Mouse (Mus musculus) limb, embryonic 10.5 days (tissue): ENCODE results near the gene Zp3. TPM values are rescaled to one million over a fixed set of nuclear protein-coding genes. Genes with fewer than 3 reads are reported as not detected.

Experiments used
- DNase-seq: peaks from one replicate; pipeline ENCODE4 v3.0.0-alpha.2; 2017; ENCODE audit warnings: low spot score
- H3K27ac ChIP-seq: fragments of 300-500 bp; sonication (generic); 2 replicates; pipeline ENCODE4 v1.5.1; 2016; ENCODE audit warnings: mild to moderate bottlenecking
- H3K27me3 ChIP-seq: fragments of 300-500 bp; sonication (generic); 2 replicates; pipeline ENCODE4 v1.6.1; 2016; ENCODE audit warnings: low read depth, mild to moderate bottlenecking; ENCODE audit not compliant: poor library complexity, severe bottlenecking
- H3K36me3 ChIP-seq: fragments of 300-500 bp; sonication (generic); 2 replicates; pipeline ENCODE4 v1.6.1; 2016; ENCODE audit warnings: mild to moderate bottlenecking, moderate library complexity
- H3K4me1 ChIP-seq: fragments of 300-500 bp; sonication (generic); 2 replicates; pipeline ENCODE4 v1.6.1; 2016
- H3K4me3 ChIP-seq: fragments of 300-500 bp; sonication (generic); 2 replicates; pipeline ENCODE4 v1.5.1; 2016; ENCODE audit warnings: mild to moderate bottlenecking, moderate library complexity
- H3K9me3 ChIP-seq: fragments of 300-500 bp; sonication (generic); replicated peaks from 2 replicates; pipeline ENCODE4 v1.6.1; 2016; ENCODE audit warnings: mild to moderate bottlenecking
- WGBS: fragments of 180-500 bp; shearing (Covaris S2); methylation state at CpG from one replicate; pipeline ENCODE4 v1.1.7; 2016; 5-methylcytosine and 5-hydroxymethylcytosine counted together
- polyA plus RNA-seq: library from polyadenylated mRNA; unstranded; fragments of >200 nt; fragmentation: Nextera tagmentation; extraction: Ambion mirVana; gene quantifications from 2 replicates; pipeline ENCODE4 v1.2.1, GENCODE M21; 2016

The Zp3 gene
- not detected in 2 replicates for polyA plus RNA-seq

- no peak within 1 kb of the TSS for H3K27ac ChIP-seq
- H3K9me3 ChIP-seq: no peaks in the 10 kb centered on the region
- H3K36me3 ChIP-seq: no peaks in the 10 kb centered on the region
- no peak for DNase-seq
- H3K4me3 ChIP-seq: no peak within 1 kb of the TSS
- H3K4me1 ChIP-seq: no peaks in the 10 kb centered on the region
- 75% methylated on average over 8 of the region's 8 CpGs for WGBS
- no peaks in the 10 kb centered on the region for H3K27me3 ChIP-seq
These were observed at the start of gene Zp3 for GRCm38 (mm10) chr5:135979904-135980303. Gene Zp3, plus strand, starts transcription at chr5:135980099.

- Histone ChIP-seq H3K4me3 (no peak overlapping the region), H3K9me3 (no peaks in the 10 kb centered on the region), H3K27me3 (no peaks in the 10 kb centered on the region), H3K36me3 (peaks cover 59% of the 10 kb centered on the region), H3K4me1 (peaks cover 11% of the 10 kb centered on the region), H3K27ac (no peak overlapping the region)
- WGBS: 95% methylated on average over 9 of the region's 9 CpGs
- no peak for DNase-seq
These were observed 48.4 kb upstream of the Zp3 start for GRCm38 (mm10) chr5:135931526-135931925.

DNA sequence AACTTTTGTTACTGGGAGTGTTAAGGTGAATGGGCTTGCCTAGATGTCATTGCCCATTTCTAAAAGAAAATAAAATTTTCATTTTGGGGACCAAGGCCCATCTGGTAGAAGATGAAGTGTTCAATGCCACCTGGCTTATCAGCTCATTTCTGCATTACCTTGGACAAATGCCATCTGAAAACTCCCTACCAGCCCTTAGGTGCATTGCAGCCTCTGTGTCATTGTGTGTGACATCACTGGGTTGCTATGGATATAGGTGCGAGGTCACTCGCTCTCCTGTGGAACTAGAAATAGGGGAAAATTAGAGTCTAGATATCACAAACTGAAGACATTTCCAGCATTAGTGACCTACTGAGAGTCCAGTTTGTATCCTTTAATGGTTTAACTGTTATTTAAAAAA is 47.5 kb upstream of the Zp3 start:
- peaks cover 11% of the 10 kb centered on the region for H3K4me1 ChIP-seq
- WGBS: 87% methylated on average over 2 of the region's 2 CpGs
- no peaks in the 10 kb centered on the region for H3K9me3 ChIP-seq
- peaks cover 51% of the 10 kb centered on the region for H3K36me3 ChIP-seq
- peak overlapping the region; percentile 76; the same call in 1 of the 2 replicates for H3K4me3 ChIP-seq
- DNase-seq: no peak
- H3K27ac ChIP-seq: no peak overlapping the region
- H3K27me3 ChIP-seq: no peaks in the 10 kb centered on the region

GRCm38 (mm10) chr5:135933222-135933899 is 46.5 kb upstream of the Zp3 start:
- Histone ChIP-seq H3K4me1 (peaks cover 11% of the 10 kb centered on the region), H3K36me3 (peaks cover 41% of the 10 kb centered on the region), H3K9me3 (no peaks in the 10 kb centered on the region), H3K27me3 (no peaks in the 10 kb centered on the region), H3K27ac (peak overlapping the region; percentile 95), H3K4me3 (peak overlapping the region; percentile 76)
- 21% methylated on average over 12 of the region's 12 CpGs for WGBS
- no peak for DNase-seq

GRCm38 (mm10) chr5:135933900-135934441 is 45.9 kb upstream of the Zp3 start:
- peak; percentile 84 for DNase-seq
- peak overlapping the region; percentile 95 for H3K27ac ChIP-seq
- no peaks in the 10 kb centered on the region for H3K27me3 ChIP-seq
- under 1% methylated on average over 33 of the region's 35 CpGs for WGBS
- peaks cover 11% of the 10 kb centered on the region for H3K4me1 ChIP-seq
- peaks cover 36% of the 10 kb centered on the region for H3K36me3 ChIP-seq
- H3K9me3 ChIP-seq: no peaks in the 10 kb centered on the region
- H3K4me3 ChIP-seq: peak overlapping the region; percentile 76

GRCm38 (mm10) chr5:135934481-135935175 is 45.3 kb upstream of the Zp3 start, which contains the start of gene Ywhag:
Gene Ywhag, minus strand, starts transcription at chr5:135934616.
- WGBS: under 1% methylated on average over 48 of the region's 48 CpGs
- no peaks in the 10 kb centered on the region for H3K27me3 ChIP-seq

GRCm38 (mm10) chr5:135935176-135935523 is 44.7 kb upstream of the Zp3 start:
- peaks cover 11% of the 10 kb centered on the region for H3K4me1 ChIP-seq
- no peaks in the 10 kb centered on the region for H3K9me3 ChIP-seq
- H3K4me3 ChIP-seq: peak overlapping the region; percentile 76
- 55% methylated on average over 7 of the region's 7 CpGs for WGBS
- no peak for DNase-seq
- peaks cover 24% of the 10 kb centered on the region for H3K36me3 ChIP-seq
- H3K27me3 ChIP-seq: no peaks in the 10 kb centered on the region
- peak overlapping the region; percentile 95 for H3K27ac ChIP-seq

More at GRCm38 (mm10) chr5:135934481-135935175, 45.3 kb upstream of the Zp3 start, which contains the start of gene Ywhag:
- H3K4me1 ChIP-seq: peaks cover 11% of the 10 kb centered on the region
- peak within 1 kb of the TSS; percentile 95 for H3K27ac ChIP-seq
- peak within 1 kb of the TSS; percentile 76 for H3K4me3 ChIP-seq
- H3K36me3 ChIP-seq: peaks cover 29% of the 10 kb centered on the region
- peak; percentile 98 for DNase-seq
- no peaks in the 10 kb centered on the region for H3K9me3 ChIP-seq

- DNase-seq: no peak
- H3K36me3 ChIP-seq: peaks cover 18% of the 10 kb centered on the region
- peaks cover 14% of the 10 kb centered on the region for H3K4me1 ChIP-seq
- H3K27me3 ChIP-seq: no peaks in the 10 kb centered on the region
- H3K9me3 ChIP-seq: no peaks in the 10 kb centered on the region
- H3K27ac ChIP-seq: peak overlapping the region; percentile 95
- 83% methylated on average over 6 of the region's 6 CpGs for WGBS
- no peak overlapping the region for H3K4me3 ChIP-seq
These were observed 44.2 kb upstream of the Zp3 start for GRCm38 (mm10) chr5:135935641-135936190.

- WGBS: 70% methylated on average over 5 of the region's 5 CpGs
- Histone ChIP-seq H3K27me3 (no peaks in the 10 kb centered on the region), H3K27ac (no peak overlapping the region), H3K4me1 (peaks cover 4% of the 10 kb centered on the region), H3K36me3 (no peaks in the 10 kb centered on the region), H3K9me3 (no peaks in the 10 kb centered on the region), H3K4me3 (no peak overlapping the region)
- no peak for DNase-seq
These were observed 39.3 kb upstream of the Zp3 start for GRCm38 (mm10) chr5:135940587-135940986.

DNA sequence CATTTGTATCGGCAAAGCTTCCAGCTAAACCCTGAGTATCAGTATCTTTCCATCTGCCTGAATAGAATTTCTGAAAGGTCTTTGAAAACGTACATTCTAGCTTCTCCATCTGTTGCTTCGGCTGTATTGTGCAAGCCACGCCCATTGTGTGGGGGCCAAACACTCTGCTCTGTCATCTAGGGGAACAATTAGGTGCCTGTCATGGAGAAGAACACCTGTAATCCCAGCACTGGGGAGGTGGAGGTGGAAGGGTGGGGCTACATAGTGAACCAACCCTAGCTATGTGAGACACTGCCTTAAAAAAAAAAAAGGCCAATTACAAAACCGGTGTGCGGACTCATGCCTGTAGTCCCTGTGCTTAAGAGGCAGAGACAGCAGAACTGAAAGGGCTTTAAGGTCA is 37.2 kb upstream of the Zp3 start:
- H3K4me3 ChIP-seq: no peak overlapping the region
- 80% methylated on average over 6 of the region's 6 CpGs for WGBS
- peaks cover 15% of the 10 kb centered on the region for H3K4me1 ChIP-seq
- H3K27ac ChIP-seq: no peak overlapping the region
- DNase-seq: no peak
- H3K9me3 ChIP-seq: no peaks in the 10 kb centered on the region
- no peaks in the 10 kb centered on the region for H3K36me3 ChIP-seq
- no peaks in the 10 kb centered on the region for H3K27me3 ChIP-seq

DNA sequence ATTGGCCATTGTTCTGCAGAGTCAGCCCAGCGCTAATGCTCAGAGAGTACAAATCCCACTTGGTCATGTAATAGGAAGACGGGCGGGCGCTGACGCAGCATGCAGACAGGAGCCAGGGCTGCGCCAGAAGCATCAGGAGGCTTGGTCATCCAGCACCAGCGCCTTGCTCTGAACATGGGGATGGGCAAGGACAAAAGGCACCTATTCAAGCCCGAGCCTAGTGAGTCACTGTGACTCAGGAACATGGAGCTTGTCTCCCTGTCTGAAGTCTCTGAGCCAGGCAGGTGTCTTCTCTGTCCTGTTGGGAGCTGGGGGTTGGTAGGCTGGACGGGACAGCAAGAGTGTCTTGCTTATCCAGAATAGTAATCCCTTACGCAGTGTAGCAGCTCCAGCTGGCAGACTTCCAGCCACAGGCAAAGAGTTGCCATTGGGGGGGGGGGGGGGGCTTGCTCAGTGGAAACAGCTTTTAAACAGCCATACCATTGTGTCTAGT is 33.9 kb upstream of the Zp3 start:
- H3K27me3 ChIP-seq: no peaks in the 10 kb centered on the region
- H3K27ac ChIP-seq: no peak overlapping the region
- no peaks in the 10 kb centered on the region for H3K9me3 ChIP-seq
- H3K36me3 ChIP-seq: no peaks in the 10 kb centered on the region
- H3K4me3 ChIP-seq: no peak overlapping the region
- peaks cover 11% of the 10 kb centered on the region; the same call in 1 of the 2 replicates for H3K4me1 ChIP-seq
- DNase-seq: no peak
- 68% methylated on average over 10 of the region's 10 CpGs for WGBS

GRCm38 (mm10) chr5:135946621-135947020 is 33.3 kb upstream of the Zp3 start:
- Histone ChIP-seq H3K27ac (no peak overlapping the region), H3K4me1 (peaks cover 11% of the 10 kb centered on the region; the same call in 1 of the 2 replicates), H3K9me3 (no peaks in the 10 kb centered on the region), H3K4me3 (no peak overlapping the region), H3K36me3 (no peaks in the 10 kb centered on the region), H3K27me3 (no peaks in the 10 kb centered on the region)
- WGBS: 81% methylated on average over 5 of the region's 5 CpGs
- DNase-seq: no peak
